Mouse (Mus musculus) cerebellum, adult (tissue): Measurements from ENCODE around the gene Gnat1.
A peak's percentile ranks its signal among the peaks of the same experiment; 100 is the strongest.

Source experiments
- ATAC-seq: cut with Nextera tagmentation; 2 replicates; pipeline ENCODE4 v1.9.2; 2017; ENCODE audit warnings: mild to moderate bottlenecking, moderate library complexity, mixed read lengths; ENCODE audit not compliant: insufficient number of reproducible peaks, low FRiP score, low TSS enrichment

Gene Gnat1

GRCm38 (mm10) chr9:107679501-107679900 lies at the start of gene Gnat1:
Gene Gnat1 (minus strand): TSS chr9:107679712.
- no peak for ATAC-seq

DNA sequence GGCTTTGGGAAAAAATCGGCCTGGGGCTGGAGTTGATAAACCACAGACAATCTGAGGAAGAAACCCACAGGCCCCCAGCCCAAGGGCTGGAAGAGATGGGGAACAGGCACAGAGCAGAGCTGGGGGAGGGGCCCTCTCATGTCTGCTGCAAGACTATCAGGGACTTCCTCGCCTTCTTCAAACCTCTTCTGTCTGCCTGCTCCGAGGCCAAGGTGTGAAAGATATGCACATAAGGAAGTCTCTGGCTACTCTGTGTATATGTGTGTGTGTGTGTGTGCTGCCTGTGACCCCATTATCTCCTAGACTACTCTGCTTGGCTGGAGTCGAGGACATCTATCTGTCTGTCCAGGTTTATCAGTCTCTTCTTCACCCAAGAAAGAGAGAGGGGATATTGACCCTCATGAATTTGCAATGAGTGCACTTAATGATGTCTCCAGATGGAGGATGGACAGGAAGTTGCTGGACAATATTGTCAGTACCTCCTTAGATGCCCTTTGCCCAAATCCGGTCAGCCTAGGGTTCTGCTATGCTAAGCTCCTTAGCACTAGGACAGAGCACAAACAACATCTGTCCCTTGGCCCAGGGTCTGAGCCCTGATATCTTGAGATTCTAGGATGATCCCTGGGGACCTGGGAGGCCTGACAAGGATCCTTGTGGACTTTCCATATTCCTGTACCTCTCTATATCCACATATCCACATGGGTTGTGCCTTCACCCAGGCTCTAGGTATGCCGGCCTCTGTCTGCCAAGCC lies 49.6 kb upstream of the Gnat1 start:
- no peak for ATAC-seq

GRCm38 (mm10) chr9:107727041-107727440 lies 47.5 kb upstream of the Gnat1 start:
- ATAC-seq = no peak

GRCm38 (mm10) chr9:107724796-107725195 lies 45.3 kb upstream of the Gnat1 start:
- no peak for ATAC-seq

DNA sequence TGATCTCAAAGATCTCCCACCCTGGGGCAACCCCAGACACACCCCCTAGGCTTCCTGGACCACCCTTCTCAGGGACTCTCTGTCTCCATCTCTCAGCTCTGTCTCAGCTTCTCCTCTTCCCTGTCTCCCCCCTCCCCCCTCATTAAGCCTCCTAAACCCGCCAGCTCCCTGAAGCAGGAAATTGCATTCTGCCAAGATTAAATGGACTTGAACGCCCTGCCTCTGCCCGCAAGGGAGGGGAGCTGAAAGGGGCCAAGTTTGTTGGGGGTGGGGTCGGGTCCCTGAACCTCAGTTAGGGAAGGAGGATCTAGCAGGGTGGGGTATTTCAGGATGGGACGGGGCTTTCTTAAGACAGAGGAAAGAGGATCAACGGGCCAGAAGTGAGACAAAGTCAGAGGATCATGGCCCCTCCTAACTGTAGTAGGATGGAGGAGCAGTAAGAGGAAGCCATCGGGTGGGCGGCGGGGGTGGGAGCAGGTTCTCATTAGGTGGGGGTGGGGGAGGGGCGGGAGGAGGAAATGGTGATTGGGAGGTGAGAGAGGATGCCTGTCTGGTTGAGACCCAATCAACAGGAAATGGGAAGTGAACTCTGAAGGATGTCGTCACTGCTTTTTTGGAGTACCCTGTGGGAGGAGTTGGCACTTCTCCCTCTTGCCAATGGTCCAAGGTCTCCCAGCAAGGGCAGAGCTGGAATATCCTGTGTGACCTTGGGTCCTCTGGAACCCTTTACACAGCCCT lies 44.5 kb upstream of the Gnat1 start:
- no peak for ATAC-seq

DNA sequence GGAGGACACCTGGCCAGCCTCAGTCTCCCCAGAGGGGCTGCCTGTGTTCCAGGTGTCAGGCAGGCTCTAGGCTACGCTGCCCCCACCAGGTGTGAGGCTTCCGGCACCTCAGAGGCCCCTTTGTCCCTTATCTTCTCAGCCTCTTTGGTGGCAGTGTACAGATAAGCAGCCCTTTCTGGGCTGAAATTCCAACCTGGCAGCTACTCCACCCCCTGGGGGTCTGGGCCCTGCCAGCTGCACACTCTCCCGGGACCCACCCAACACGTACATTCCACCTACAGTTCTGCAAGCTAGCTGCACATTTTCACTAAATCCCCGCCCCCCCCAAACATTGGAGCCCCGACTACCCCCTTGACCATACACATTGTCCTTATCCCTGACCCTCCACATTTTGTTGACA lies 43.8 kb upstream of the Gnat1 start:
- no peak for ATAC-seq

GRCm38 (mm10) chr9:107718781-107719540 lies 39.4 kb upstream of the Gnat1 start:
- ATAC-seq = no peak

- no peak for ATAC-seq
Observed at GRCm38 (mm10) chr9:107716951-107717350, 37.4 kb upstream of the Gnat1 start.

- no peak for ATAC-seq
Observed at GRCm38 (mm10) chr9:107715632-107716031, 36.1 kb upstream of the Gnat1 start.

GRCm38 (mm10) chr9:107714221-107714952 lies 34.9 kb upstream of the Gnat1 start:
- ATAC-seq = peak; percentile 3; the same call in 1 of the 2 replicates

- peak; percentile 50 for ATAC-seq
Observed at GRCm38 (mm10) chr9:107709697-107710483, 30.4 kb upstream of the Gnat1 start, which contains the start of gene Sema3f. Gene Sema3f (minus strand): TSS chr9:107710475.

DNA sequence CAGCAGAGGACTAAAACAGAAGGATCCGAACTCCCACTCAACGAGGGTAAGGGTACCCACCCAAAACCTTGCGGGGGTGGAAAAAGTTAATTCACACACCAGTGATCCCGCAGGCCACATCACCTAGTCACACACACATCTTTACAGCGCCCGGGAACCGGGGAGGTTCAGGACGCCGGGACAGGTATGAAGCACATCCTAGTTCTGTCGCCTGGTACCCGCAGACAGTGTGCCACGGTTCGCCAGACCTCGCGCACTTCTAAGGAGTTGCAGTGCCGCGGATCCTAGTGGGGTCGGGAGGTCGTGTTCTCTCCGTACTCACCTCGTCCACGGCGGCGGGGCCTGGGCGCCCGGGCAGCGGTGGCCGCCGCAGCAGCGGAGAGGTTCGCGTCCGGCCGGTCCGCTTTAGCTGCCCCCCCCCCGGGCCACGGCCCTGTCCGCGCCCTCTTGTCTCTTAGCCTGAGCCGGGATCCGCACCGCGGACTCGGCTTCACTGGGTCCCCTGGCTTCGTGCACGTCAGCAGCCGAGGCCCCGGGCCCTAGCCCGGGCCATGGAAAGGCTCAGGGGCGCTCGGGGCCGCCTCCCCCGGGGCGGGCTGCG lies 29.7 kb upstream of the Gnat1 start:
- ATAC-seq = peak; percentile 17; the same call in 1 of the 2 replicates

DNA sequence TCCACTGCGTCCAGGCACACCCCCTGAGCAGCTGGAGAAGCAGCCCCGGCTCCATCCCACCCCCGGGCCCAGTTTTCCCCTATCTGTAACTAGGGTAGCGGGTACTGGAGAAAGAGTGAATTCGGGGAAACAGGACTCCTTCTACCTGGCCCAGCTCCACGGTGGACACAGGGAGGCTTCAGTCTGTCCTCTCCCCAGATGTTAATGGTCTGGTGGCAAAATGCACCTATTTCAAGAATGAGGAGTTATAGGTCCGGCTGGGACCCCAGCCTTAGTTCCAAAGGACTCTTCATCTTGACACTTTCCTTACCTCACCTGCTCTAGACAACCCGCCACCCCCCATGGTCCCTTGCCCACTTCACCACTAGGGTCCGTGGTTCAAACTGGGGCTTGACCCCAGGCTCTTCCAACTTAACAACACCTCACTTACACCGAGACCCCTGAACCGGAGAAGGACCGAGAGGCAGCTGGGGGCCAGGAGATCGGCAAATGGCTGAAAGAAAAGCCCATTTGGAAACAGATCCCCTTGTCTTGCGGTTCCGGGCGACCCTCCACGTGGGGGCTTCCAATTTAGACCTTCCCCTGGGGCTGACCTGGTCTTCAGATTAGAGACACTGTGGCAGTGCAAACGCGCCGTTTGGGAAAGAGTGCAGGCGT lies 29.1 kb upstream of the Gnat1 start:
- ATAC-seq = no peak

- no peak for ATAC-seq
Observed at GRCm38 (mm10) chr9:107707701-107708438, 28.4 kb upstream of the Gnat1 start.

DNA sequence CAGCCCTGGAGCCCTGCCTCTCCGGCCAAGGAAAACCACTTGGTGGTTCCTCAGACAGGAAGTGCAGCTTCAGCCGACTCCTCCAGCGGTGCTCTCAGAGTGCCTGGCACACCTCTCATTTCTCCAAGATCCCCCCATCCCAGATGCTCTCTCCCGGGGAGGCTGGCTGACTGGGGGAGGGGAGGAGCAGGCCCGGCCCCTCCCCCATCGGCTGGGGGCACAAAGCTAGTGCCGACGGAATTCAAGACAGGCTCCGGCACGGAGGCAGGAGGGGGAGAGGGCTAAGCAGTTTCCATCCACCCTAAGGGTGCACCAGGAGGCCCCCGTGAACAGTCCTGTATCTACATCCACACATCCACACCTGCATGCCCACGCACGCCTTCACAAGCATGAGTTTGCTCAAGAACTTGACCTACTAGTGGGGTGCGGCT lies 27.3 kb upstream of the Gnat1 start:
- no peak for ATAC-seq

DNA sequence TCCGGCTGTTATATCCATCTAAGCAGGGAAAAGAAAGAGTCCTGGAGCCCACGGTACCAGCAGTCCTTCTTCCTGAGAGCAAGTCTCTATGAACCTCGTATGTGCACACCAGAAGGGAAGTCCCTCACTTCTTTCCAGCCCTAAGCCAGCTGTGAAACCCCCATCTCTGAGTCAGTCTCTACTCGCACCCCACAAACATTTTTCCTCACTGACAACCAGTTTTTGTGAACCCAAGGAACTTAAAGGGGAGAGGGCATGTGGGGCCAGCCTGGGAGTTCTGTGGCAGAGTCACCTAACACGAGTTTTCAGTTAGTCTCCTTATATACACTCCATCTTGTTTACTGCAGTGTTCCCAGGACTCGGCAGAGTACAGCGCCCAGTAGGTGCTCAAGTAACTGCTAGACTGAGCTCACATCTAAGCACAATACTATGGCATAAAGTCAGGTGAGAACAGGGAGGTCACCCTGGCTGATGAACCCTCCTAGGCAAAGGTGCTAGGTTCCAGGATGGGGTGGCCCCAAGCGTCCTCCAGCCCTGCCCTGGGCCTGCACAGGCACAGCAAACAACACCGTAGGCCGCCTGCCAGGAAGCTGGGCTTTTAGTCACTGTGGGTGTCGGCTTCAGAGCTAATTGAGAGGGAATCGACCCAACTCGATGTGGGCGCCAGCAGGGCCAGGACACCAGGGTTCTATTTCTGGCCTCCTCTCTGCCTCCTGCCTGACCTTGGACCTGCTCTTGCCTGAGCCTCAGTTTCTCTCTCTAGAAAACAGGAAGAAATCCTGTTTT lies 24.0 kb upstream of the Gnat1 start:
- ATAC-seq = no peak

DNA sequence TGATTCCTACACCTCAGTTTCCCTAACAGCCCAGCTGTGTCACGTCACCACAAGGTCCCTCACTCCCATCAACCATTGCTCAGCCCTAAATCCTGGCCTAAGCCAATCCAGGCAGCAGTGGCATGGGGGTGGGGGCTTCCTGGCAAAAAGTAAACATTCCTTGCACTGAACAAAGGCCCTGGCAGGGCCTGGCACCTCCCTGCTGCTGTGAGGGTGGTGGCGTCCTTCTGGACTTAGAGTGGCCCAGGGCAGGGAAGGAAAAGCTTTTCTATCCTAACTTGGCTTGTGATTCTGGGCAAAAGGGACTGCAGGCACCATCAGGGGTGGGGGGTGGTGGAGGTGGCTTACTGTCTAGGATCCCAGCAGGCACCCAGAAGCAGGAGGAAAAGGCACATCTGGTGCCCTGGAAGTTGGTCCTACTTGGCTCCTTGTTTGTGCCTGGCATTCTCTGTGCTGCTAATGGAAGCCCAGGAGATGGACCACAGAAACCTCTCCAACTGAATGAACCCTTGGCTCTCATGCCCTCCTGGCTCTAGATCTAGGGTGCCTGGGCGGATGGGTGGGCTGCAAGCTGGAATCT lies 23.2 kb upstream of the Gnat1 start:
- ATAC-seq = no peak
